Mouse (Mus musculus) intestine, embryonic 14.5 days (tissue): ENCODE data around the gene Apoc1. TPM values are rescaled to one million over a fixed set of nuclear protein-coding genes. Genes with fewer than 3 reads are reported as not detected.
A peak's percentile ranks its signal among the peaks of the same experiment; 100 is the strongest.

Experiments
- ATAC-seq: fragments of 200-750 bp; cut with Nextera tagmentation; replicated peaks from 2 replicates; pipeline ENCODE4 v1.8.0; 2017; ENCODE audit warnings: low read depth, moderate number of reproducible peaks, moderate TSS enrichment, moderate library complexity; ENCODE audit not compliant: low FRiP score, low TSS enrichment
- DNase-seq: peaks from one replicate; pipeline ENCODE4 v3.0.0-alpha.2; 2018; ENCODE audit warnings: low spot score
- H3K27ac ChIP-seq: fragments of 300-500 bp; sonication (generic); 2 replicates; pipeline ENCODE4 v1.5.1; 2014; ENCODE audit warnings: low read depth, mild to moderate bottlenecking, control low read depth
- H3K27me3 ChIP-seq: fragments of 300-500 bp; sonication (generic); replicated peaks from 2 replicates; pipeline ENCODE4 v1.6.1; 2014; ENCODE audit warnings: low read length, control low read depth; ENCODE audit not compliant: control insufficient read depth, insufficient read depth
- H3K36me3 ChIP-seq: fragments of 300-500 bp; sonication (generic); 2 replicates; pipeline ENCODE4 v1.6.1; 2014; ENCODE audit warnings: low read length, control low read depth; ENCODE audit not compliant: control insufficient read depth, insufficient read depth
- H3K4me1 ChIP-seq: fragments of 300-500 bp; sonication (generic); replicated peaks from 2 replicates; pipeline ENCODE4 v1.6.1; 2014; ENCODE audit warnings: low read length, control low read depth, mixed read lengths; ENCODE audit not compliant: control insufficient read depth, insufficient read depth
- H3K4me2 ChIP-seq: fragments of 300-500 bp; sonication (generic); 2 replicates; pipeline ENCODE4 v1.6.1; 2014; ENCODE audit warnings: low read length
- H3K4me3 ChIP-seq: fragments of 300-500 bp; sonication (generic); 2 replicates; pipeline ENCODE4 v1.5.1; 2014; ENCODE audit warnings: low read depth, low read length, control low read depth, mixed read lengths
- H3K9ac ChIP-seq: fragments of 300-500 bp; sonication (generic); 2 replicates; pipeline ENCODE4 v1.6.1; 2014; ENCODE audit warnings: mild to moderate bottlenecking, low read length
- H3K9me3 ChIP-seq: fragments of 300-500 bp; sonication (generic); 2 replicates; pipeline ENCODE4 v1.6.1; 2016; ENCODE audit warnings: low read length, control low read depth; ENCODE audit not compliant: control insufficient read depth
- WGBS: fragments of 180-500 bp; shearing (Covaris S2); extraction: QIAGEN DNeasy Blood & Tissue Kit; methylation state at CpG from one replicate; pipeline ENCODE4 v1.1.7; 2014; 5-methylcytosine and 5-hydroxymethylcytosine counted together
- polyA plus RNA-seq: library from polyadenylated mRNA; unstranded; fragments of >200 nt; fragmentation: Nextera tagmentation; extraction: Ambion mirVana; gene quantifications from 2 replicates; pipeline ENCODE4 v1.2.1, GENCODE M21; 2014

Gene Apoc1
- polyA plus RNA-seq, 1 experiment from 2014 or later, result 9.1 TPM

- Histone ChIP-seq H3K27ac (no peak overlapping the region; the same call in 1 of the 2 replicates), H3K4me1 (no peaks in the 10 kb centered on the region), H3K27me3 (no peaks in the 10 kb centered on the region), H3K9ac (no peak overlapping the region), H3K4me3 (no peak overlapping the region), H3K9me3 (peaks cover 14% of the 10 kb centered on the region), H3K36me3 (peaks cover 77% of the 10 kb centered on the region), H3K4me2 (no peak overlapping the region)
- 87% methylated on average over 6 of the region's 6 CpGs for WGBS
- DNase-seq, result no peak
- no peak for ATAC-seq
These were observed 30.3 kb upstream of the Apoc1 start for GRCm38 (mm10) chr7:19722754-19723195.

- Histone ChIP-seq H3K27ac (no peak overlapping the region), H3K36me3 (peaks cover 50% of the 10 kb centered on the region), H3K4me3 (no peak overlapping the region), H3K9me3 (peaks cover 14% of the 10 kb centered on the region), H3K9ac (no peak overlapping the region), H3K4me2 (no peak overlapping the region), H3K27me3 (no peaks in the 10 kb centered on the region), H3K4me1 (peaks cover 10% of the 10 kb centered on the region)
- 99% methylated on average over 4 of the region's 4 CpGs for WGBS
- no peak for ATAC-seq
- DNase-seq, result no peak
These were observed 26.7 kb upstream of the Apoc1 start for GRCm38 (mm10) chr7:19719200-19719599.

GRCm38 (mm10) chr7:19718297-19718952, 26.0 kb upstream of the Apoc1 start:
- Histone ChIP-seq H3K9ac (no peak overlapping the region), H3K4me3 (no peak overlapping the region), H3K4me2 (no peak overlapping the region), H3K36me3 (peaks cover 46% of the 10 kb centered on the region), H3K27ac (no peak overlapping the region), H3K4me1 (peaks cover 17% of the 10 kb centered on the region), H3K27me3 (no peaks in the 10 kb centered on the region), H3K9me3 (peaks cover 14% of the 10 kb centered on the region)
- ATAC-seq (no peak), DNase-seq (no peak)
- 94% methylated on average over 5 of the region's 5 CpGs for WGBS

- Histone ChIP-seq H3K9me3 (peaks cover 14% of the 10 kb centered on the region), H3K27ac (no peak overlapping the region), H3K36me3 (peaks cover 45% of the 10 kb centered on the region), H3K4me3 (no peak overlapping the region), H3K9ac (no peak overlapping the region), H3K4me2 (no peak overlapping the region), H3K27me3 (no peaks in the 10 kb centered on the region), H3K4me1 (peaks cover 17% of the 10 kb centered on the region)
- 86% methylated on average over 4 of the region's 4 CpGs for WGBS
- DNase-seq, result no peak
- no peak for ATAC-seq
These were observed 24.9 kb upstream of the Apoc1 start for GRCm38 (mm10) chr7:19717346-19717745.

GRCm38 (mm10) chr7:19716822-19717221, 24.4 kb upstream of the Apoc1 start:
- H3K4me1 ChIP-seq, result peaks cover 17% of the 10 kb centered on the region
- H3K4me3 ChIP-seq, result 0 out of 2 replicates have a peak overlapping the region, but pooled peaks have one; percentile 38
- H3K9ac ChIP-seq, result no peak overlapping the region
- peaks cover 14% of the 10 kb centered on the region for H3K9me3 ChIP-seq
- no peak overlapping the region for H3K27ac ChIP-seq
- WGBS, result 79% methylated on average over 2 of the region's 2 CpGs
- no peak for ATAC-seq
- DNase-seq, result no peak
- peak overlapping the region; percentile 65 for H3K4me2 ChIP-seq
- H3K36me3 ChIP-seq, result peaks cover 50% of the 10 kb centered on the region
- no peaks in the 10 kb centered on the region for H3K27me3 ChIP-seq

GRCm38 (mm10) chr7:19716055-19716682, 23.7 kb upstream of the Apoc1 start:
- Histone ChIP-seq H3K9ac (no peak overlapping the region; the same call in 1 of the 2 replicates), H3K36me3 (peaks cover 56% of the 10 kb centered on the region), H3K27ac (peak overlapping the region; percentile 78), H3K27me3 (no peaks in the 10 kb centered on the region), H3K4me3 (peak overlapping the region; percentile 38), H3K4me1 (peaks cover 17% of the 10 kb centered on the region), H3K9me3 (peaks cover 8% of the 10 kb centered on the region), H3K4me2 (peak overlapping the region; percentile 65)
- no peak for DNase-seq
- no peak for ATAC-seq
- WGBS, result 7% methylated on average over 18 of the region's 18 CpGs

GRCm38 (mm10) chr7:19715239-19716054, 23.0 kb upstream of the Apoc1 start, which contains the start of gene Tomm40:
Gene Tomm40 (minus strand): TSS chr7:19715438.
- Histone ChIP-seq H3K27me3 (no peaks in the 10 kb centered on the region), H3K9me3 (peaks cover under 1% of the 10 kb centered on the region; the same call in 1 of the 2 replicates), H3K4me2 (peak within 1 kb of the TSS; percentile 90), H3K4me1 (peaks cover 17% of the 10 kb centered on the region), H3K36me3 (peaks cover 59% of the 10 kb centered on the region), H3K9ac (peak within 1 kb of the TSS; percentile 93), H3K27ac (peak within 1 kb of the TSS; percentile 78), H3K4me3 (peak within 1 kb of the TSS; percentile 99)
- WGBS, result under 1% methylated on average over 51 of the region's 59 CpGs
- peak; percentile 94 for DNase-seq
- peak; percentile 99 for ATAC-seq

- Histone ChIP-seq H3K27me3 (no peaks in the 10 kb centered on the region), H3K36me3 (peaks cover 58% of the 10 kb centered on the region), H3K27ac (peak overlapping the region; percentile 76), H3K9me3 (no peaks in the 10 kb centered on the region), H3K4me1 (peaks cover 17% of the 10 kb centered on the region), H3K4me3 (peak overlapping the region; percentile 99), H3K4me2 (peak overlapping the region; percentile 90), H3K9ac (peak overlapping the region; percentile 93)
- under 1% methylated on average over 39 of the region's 39 CpGs for WGBS
- no peak; the same call in 1 of the 2 replicates for ATAC-seq
- no peak for DNase-seq
These were observed 22.4 kb upstream of the Apoc1 start for GRCm38 (mm10) chr7:19714836-19715235.
